In genomic region chr2:32834496-32834895, GRCm38 (mm10) we compare ENCODE assay signal across 9 mouse cellular contexts. TPM values are rescaled to one million over a fixed set of nuclear protein-coding genes. Genes with fewer than 3 reads are reported as not detected.
DNase-seq lines count a peak whose midpoint lies in the region; ATAC-seq and TF ChIP-seq lines count a peak whose summit lies in the region.
"Had no signal": no experiment of that assay in that cellular context is flagged by ENCODE, and none has a peak within 500 bp of the region (broad histone marks: within the 10 kb centered on the region; RNA-seq: fewer than 3 reads in every experiment).

No protein-coding gene starts in this region.

- H3K4me1 ChIP-seq in stomach, embryonic 15.5 days: peaks cover 11% of the 10 kb centered on the region

- no peaks in the 10 kb centered on the region for H3K36me3 ChIP-seq in stomach, embryonic 15.5 days

- H3K4me3 ChIP-seq in gastrocnemius, adult 2 months: peak overlapping the region; percentile 43
- H3K4me3 ChIP-seq in stomach, embryonic 15.5 days (replicated peaks): no peak overlapping the region

- peak overlapping the region; percentile 77 for H3K27ac ChIP-seq in gastrocnemius, adult 2 months
- H3K27ac ChIP-seq in stomach, embryonic 15.5 days: peak overlapping the region; percentile 77

- H3K9ac ChIP-seq in stomach, embryonic 15.5 days: no peak overlapping the region

- peak; percentile 51 for DNase-seq in gastrocnemius, adult 2 months
- no peak for DNase-seq in gastrocnemius, postnatal 10 days
- peak; percentile 18 for DNase-seq in adrenal gland, postnatal 25 days
- peak; percentile 38 for DNase-seq in heart, postnatal 25 days (ENCODE audit: low spot score)
- DNase-seq in kidney, postnatal 36 days: peak; percentile 73 to 75
- DNase-seq in right cerebral cortex, postnatal 25 days: no peak
- DNase-seq in left cerebral cortex, adult 11 months (ENCODE audit: low spot score): no peak

- no peaks in the 10 kb centered on the region for H3K9me3 ChIP-seq in stomach, embryonic 15.5 days

- peak overlapping the region; percentile 30; the same call in 1 of the 2 replicates for H3K4me2 ChIP-seq in stomach, embryonic 15.5 days

- intact Hi-C loops in gastrocnemius, adult 2 months (cut with DNase I): no loop called here
- intact Hi-C loops in heart, postnatal 25 days (cut with DNase I): no loop called here

- no peak for ATAC-seq in stomach, embryonic 15.5 days (ENCODE audit: insufficient read depth, low FRiP score, low read depth)

- TF ChIP-seq CTCF in gastrocnemius, adult 2 months (IDR thresholded peaks at IDR 0.05): no peak

- WGBS in stomach, embryonic 15.5 days: 27% methylated on average over 7 of the region's 7 CpGs

- no peaks in the 10 kb centered on the region for H3K27me3 ChIP-seq in stomach, embryonic 15.5 days (replicated peaks)

RNA-seq across cellular contexts. Expression of gene Stxbp1, which starts 12.5 kb away (rescaled TPM):
- 1 to 10 TPM; 2.0 to 3.9 TPM for total RNA-seq in gastrocnemius, adult 2 months (2021)
- total RNA-seq in gastrocnemius, postnatal 10 days (2021): 10 to 100 TPM; 10.5 to 18.5 TPM
- 15.6 and 22.2 TPM in 2 replicates for total RNA-seq in adrenal gland, postnatal 25 days (2021)
- total RNA-seq in heart, postnatal 25 days (2021): 10 to 100 TPM; 11.0 to 11.7 TPM
- polyA plus RNA-seq in stomach, embryonic 15.5 days (2015; fragmentation: Nextera tagmentation; extraction: Ambion mirVana): 20.0 and 21.4 TPM in 2 replicates

RNA-seq across cellular contexts. Expression of gene Fam129b, which starts 41.4 kb away (rescaled TPM):
- 1 to 10 TPM; 4.8 to 7.2 TPM for total RNA-seq in gastrocnemius, adult 2 months (2021)
- total RNA-seq in gastrocnemius, postnatal 10 days (2021): 10 to 100 TPM; 16.5 to 22.5 TPM
- total RNA-seq in adrenal gland, postnatal 25 days (2021): 14.0 and 15.2 TPM in 2 replicates
- 10 to 100 TPM; 23.8 to 31.9 TPM for total RNA-seq in heart, postnatal 25 days (2021)
- polyA plus RNA-seq in stomach, embryonic 15.5 days (2015; fragmentation: Nextera tagmentation; extraction: Ambion mirVana): 67.1 and 73.6 TPM in 2 replicates

RNA-seq across cellular contexts. Expression of gene Cfap157, which starts 50.3 kb away (rescaled TPM):
- not detected for total RNA-seq in gastrocnemius, adult 2 months (2021)
- total RNA-seq in gastrocnemius, postnatal 10 days (2021): not detected
- not detected in 2 replicates for total RNA-seq in adrenal gland, postnatal 25 days (2021)
- total RNA-seq in heart, postnatal 25 days (2021): not detected
- 0.62 and 1.1 TPM in 2 replicates for polyA plus RNA-seq in stomach, embryonic 15.5 days (2015; fragmentation: Nextera tagmentation; extraction: Ambion mirVana)
- total RNA-seq: left cerebral cortex, postnatal 10 days had no signal

RNA-seq across cellular contexts. Expression of gene Ptrh1, which starts 58.9 kb away (rescaled TPM):
- 1 to 10 TPM; 1.3 to 2.5 TPM for total RNA-seq in gastrocnemius, adult 2 months (2021)
- total RNA-seq in gastrocnemius, postnatal 10 days (2021): 1 to 10 TPM; 2.3 to 2.7 TPM
- total RNA-seq in adrenal gland, postnatal 25 days (2021): 5.7 and 5.9 TPM in 2 replicates
- total RNA-seq in heart, postnatal 25 days (2021): 1 to 10 TPM; 2.6 to 4.2 TPM
- 4.4 TPM in 2 replicates for polyA plus RNA-seq in stomach, embryonic 15.5 days (2015; fragmentation: Nextera tagmentation; extraction: Ambion mirVana)

RNA-seq across cellular contexts. Expression of gene Ttc16, which starts 59.1 kb away (rescaled TPM):
- not detected for total RNA-seq in gastrocnemius, adult 2 months (2021)
- total RNA-seq in gastrocnemius, postnatal 10 days (2021): under 1 TPM in 1 of 2 experiments, not detected in 1; 0.11 TPM
- 0.15 and 0.24 TPM in 2 replicates for total RNA-seq in adrenal gland, postnatal 25 days (2021)
- total RNA-seq in heart, postnatal 25 days (2021): under 1 TPM; 0.10 to 0.17 TPM
- 0.23 and 0.41 TPM in 2 replicates for polyA plus RNA-seq in stomach, embryonic 15.5 days (2015; fragmentation: Nextera tagmentation; extraction: Ambion mirVana)

Comparison
In these comparisons a context has a peak if more than half of its experiments do, and no peak if none do; other contexts are left out.
1. DNase-seq: peak in gastrocnemius, adult 2 months (single experiment), adrenal gland, postnatal 25 days (single experiment), heart, postnatal 25 days (single experiment) and kidney, postnatal 36 days (2 of 2); none in gastrocnemius, postnatal 10 days (single experiment), right cerebral cortex, postnatal 25 days (single experiment) and left cerebral cortex, adult 11 months (single experiment).